Mouse (Mus musculus): ENCODE data around the gene Mab21l2.

DNA sequence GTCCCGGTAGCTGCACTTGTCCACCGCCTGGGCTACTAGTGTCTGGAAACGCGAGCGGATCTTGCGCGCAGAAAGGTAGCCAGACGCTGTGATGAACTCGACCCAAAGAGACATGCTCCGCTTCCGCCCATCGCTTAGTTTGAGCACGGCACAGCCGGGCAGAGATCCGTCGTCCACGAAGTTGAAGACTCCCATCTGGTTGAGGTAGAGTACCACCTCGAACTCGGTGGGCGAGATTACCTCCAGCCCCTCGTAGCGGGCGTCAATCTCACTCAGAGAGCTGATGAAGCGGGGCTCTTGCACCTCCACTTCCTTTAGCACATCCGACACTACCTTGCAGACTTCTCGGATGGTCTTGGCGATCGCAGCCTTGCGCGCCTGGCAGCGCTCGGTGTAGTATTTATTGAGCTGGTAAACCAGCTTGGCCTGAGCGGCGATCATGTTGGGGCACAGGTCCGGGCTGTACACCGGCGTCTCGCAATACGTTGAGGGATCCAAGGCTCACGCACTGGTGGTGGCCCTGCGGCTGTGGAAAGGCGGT is 1.1 kb downstream of the Mab21l2 start:
- TF ChIP-seq CTCF (IDR thresholded peaks at IDR 0.05), result no peak
- no peak for TF ChIP-seq EP300 (IDR thresholded peaks at IDR 0.05)
